Mouse (Mus musculus): ENCODE data around the gene Tenm3.

Gene Tenm3

DNA sequence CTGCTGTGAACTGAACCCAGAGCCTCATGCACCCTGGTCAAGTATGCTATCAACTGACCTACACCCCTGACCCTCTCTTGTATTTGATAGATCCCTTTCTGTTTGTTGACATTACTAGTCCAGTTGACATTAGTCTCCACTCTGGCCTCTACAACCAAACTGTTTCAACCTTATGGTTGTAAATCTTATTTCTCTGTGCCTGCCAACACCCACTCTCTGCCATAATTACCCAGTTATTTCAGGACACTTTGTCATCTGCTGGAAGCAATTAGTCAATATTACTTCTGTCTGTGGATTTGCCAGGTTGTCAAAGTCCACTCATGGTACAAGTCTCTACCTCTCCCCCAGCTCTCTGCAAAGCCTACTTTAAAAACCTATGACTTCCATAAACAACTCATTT is 326.3 kb downstream of the Tenm3 start:
- peak; percentile 4 for DNase-seq (ENCODE audit: low spot score)

DNA sequence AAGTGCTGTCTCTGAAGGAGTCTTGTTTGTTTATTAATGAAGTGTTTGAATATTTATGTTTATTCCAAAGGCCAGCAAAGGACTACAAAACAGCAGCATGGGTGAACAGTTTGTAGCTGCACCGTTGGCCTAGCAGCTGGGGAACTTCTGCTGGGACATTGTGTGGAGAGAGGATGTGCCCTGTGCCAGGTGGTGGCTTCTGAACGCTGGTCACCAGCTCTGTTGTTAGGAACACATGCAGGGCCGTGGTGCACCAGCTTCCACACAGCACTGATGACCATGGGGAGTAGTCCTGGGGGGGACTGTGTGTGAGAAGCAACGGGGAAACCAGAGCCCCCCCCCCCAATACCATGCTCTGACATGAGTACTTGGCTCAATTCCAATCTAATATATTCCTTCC is 329.5 kb downstream of the Tenm3 start:
- DNase-seq (ENCODE audit: low spot score), result peak; percentile 34

DNA sequence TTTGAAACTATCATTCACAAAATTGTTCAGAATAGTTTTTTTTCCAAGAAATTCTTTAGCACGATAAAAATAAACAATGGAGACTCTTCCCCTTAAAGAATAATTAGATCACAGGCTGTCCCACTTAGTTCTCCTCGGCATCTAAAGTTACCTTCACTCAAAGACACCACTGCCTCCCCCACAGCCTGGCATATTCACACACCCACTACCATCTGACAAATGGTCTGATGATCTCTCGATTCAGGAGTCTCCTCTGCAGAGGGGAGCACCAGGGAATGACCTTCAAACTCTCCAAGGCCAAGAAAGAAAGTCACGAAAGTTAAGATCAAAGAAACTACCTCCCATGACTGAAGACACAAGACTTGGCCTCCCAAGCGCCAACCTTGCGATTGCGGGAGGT is 329.9 kb downstream of the Tenm3 start:
- DNase-seq (ENCODE audit: low spot score), result peak; percentile 30

DNA sequence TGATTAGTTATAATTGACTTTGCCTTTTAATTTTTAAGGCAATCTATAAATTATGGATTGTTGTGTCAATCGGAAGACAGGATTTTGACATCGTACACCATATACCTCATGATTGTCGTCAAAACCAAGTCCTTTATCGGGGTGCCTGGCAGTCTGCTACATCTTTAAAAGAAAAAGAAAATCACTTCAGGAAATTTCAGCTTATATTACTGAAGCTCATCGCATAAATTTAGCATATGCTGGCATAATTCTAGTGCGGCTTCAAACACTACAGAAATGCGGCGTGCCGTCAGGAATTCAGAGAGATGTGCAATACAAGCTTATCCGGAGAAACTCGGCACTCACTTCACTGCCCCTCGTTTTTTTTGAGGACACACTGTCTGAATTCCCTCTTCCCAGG is 332.2 kb downstream of the Tenm3 start:
- no peak for DNase-seq (ENCODE audit: low spot score)

DNA sequence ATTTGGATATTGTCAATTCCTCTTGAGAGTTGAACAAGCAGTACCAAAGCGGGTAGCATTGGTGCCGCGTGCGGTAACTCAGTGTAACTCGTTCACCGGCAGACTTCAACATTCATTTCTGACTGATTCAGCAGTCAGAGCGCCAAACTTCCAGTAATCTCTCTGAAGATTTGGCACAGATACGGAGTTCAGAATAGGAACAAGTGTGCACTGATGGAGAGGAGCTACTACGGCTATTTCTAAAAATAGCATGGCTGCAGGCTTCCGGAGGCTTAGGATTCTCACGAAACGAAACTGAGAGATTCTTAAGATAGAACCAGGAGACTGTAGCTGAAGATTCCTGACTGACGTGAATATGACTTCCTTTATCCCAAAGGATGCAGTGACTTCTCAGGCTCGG is 332.6 kb downstream of the Tenm3 start:
- peak; percentile 18 for DNase-seq (ENCODE audit: low spot score)

DNA sequence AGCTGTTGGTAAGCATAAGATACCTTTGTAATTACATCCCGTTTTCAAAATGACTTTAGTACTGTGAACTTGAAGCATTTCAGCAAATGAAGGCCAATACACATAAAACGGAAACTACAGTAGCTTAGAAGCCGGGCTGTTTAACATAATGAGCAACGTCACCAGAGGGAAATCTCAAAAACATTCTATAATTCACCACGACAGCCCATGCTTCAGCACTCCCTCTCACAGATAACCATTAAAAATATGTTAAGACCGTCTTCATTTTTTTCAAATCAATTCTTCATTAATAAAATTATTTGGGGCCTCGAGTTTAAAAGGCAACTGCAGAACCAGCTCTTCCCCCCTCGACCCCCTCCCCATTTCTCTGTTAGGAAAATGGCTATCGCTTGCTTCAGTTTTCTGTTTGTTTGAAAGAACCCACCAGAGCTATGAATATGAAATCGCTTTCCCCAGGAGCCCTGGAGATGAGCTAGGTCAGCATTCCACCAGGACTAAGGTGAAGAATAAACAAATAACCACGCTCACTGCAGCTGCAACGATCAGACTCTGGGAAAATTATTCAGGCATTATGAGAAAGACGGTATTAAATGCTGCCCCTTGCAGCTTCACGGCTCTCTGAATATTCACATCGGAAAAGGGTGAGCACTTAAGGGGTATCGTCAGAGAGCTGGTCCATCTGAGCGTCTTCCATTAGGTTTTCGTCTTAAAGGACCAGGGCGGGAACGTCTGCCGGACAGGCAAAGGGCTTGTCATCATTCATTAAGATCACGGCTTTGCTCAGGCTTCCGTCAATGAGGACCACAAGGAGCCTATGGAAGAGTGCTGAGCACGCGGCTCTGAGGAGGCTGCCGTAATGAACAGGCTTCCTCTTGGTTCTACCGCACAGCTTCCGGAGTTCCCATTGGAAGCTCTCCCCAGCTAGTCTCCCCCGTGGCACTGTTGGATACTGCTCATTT is 334.8 kb downstream of the Tenm3 start:
- DNase-seq (ENCODE audit: low spot score), result peak; percentile 25

DNA sequence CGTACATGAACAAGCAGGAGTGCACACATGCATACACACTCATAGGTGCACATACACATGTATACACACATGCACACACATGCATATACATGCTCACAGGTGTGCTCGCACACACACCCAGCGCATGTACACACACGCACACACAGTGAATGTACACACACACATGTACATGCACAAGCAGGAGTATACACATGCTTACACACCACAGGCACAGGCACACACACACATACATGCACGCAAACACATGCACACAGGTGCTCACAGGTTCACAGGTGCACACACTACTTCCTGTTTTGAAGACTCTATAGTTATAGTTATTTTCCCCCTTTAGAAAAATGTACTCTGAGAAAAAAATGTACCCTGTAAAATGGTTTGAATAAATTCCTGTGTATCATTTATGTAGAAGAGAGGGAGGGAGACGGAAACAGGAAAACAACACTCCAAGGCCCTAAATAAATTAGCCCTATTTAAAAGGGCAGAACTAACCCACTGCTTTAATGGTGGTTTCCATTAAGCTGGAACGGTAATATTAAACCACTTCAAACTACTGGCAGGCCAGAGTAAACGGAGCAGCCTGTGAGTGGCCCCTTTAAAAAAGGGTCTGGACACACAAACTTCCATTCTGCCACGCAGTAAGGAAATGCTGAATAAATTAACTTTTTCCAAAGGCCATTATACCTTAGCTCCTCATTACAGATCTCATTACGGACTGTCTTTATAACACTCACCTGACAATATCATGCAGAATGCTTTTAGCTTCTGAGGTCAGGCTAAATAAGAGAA is 335.8 kb downstream of the Tenm3 start:
- DNase-seq (ENCODE audit: low spot score), result peak; percentile 3

DNA sequence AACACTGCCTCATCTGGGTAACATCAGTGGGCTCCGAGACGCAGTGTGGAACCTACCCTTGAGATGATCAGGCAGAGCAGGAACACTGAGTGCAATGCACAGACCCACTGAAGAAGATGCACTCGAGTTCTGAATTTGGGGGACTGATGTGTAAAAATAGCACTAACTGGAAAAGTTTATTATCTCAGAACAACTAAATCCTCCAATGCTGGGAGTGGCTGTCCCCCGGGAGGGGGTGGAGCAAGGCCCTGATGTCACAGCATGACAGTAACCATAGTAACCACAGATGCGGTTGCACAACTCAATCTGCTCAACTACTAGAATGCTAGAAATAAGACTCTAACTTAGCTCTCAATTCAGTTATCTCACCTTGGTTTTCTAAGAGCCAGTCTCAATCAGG is 351.3 kb downstream of the Tenm3 start:
- no peak for DNase-seq (ENCODE audit: low spot score)

DNA sequence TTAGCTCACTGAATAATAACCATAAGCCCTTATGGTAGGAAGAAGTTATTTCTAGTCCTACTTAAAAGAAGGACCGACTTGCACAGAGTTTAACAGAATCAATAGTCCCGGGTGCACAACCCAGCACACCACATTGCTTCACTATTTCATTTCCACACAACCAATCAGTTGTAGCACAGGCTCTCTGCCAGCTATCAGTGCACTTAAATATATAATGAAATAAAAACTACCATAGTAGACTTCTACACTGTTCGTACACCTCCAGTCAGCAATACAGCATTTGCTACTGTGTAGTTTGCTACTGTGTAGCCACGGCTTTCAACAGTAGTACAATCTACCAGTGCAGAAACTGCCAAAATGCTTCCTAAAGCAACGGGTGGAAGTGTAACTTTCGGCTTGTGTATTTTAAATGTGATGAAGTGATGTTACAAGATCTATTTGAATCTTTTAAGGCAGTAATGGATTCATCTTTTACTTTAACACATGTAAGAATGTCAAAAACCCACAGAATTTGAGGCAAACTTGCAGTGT is 353.1 kb downstream of the Tenm3 start:
- DNase-seq (ENCODE audit: low spot score), result no peak

DNA sequence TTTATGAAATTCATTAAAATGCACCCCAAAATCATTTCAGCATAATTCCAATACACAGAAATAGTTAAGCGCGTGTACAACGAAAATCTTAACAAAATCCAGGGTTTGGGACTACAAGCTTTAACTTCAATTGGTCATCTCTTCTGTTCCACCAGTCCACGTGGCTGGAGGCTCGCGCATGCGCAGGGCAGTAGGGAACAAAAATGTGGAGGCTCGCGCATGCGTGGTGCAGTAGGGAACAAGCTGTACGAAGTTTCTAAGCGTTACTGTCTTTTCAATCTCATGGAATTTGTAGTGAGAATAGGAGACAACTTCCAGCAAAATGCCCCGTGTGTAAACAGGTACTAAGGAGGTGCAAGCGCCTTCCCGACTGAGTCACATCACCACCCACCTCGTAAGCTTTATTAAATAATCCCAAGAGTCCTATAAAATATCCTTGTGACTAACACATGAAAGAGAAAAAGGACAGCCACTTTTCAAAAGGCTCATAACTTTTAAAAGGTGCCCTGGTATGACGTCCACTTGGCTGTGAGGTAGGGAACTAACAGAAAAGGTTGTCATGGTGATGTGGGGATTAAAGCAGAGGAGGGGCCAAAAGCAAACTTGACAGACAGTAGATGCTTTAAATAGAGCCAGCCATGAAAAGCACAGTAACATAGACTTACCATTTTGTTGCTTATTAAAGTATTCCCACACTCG is 353.7 kb downstream of the Tenm3 start:
- no peak for DNase-seq (ENCODE audit: low spot score)

DNA sequence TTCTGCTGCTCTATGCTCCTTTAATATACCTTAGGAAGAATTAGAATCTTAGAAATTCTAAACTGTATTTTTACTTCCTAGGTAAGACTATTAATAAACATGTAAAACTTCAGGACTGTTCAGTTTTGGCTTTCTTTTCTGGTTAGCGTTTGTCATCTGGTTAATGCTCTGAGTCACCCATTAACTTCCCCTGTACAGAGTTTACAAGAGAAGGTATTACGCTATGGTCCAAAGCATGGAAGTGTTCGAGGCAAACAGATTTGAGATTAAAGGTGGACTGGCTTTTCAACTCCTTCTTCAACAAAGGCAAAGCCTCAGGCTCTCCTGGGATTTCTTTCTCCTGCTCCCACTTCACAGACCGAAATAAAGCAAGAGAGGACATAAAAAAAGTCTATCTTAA is 354.3 kb downstream of the Tenm3 start:
- DNase-seq (ENCODE audit: low spot score), result no peak

DNA sequence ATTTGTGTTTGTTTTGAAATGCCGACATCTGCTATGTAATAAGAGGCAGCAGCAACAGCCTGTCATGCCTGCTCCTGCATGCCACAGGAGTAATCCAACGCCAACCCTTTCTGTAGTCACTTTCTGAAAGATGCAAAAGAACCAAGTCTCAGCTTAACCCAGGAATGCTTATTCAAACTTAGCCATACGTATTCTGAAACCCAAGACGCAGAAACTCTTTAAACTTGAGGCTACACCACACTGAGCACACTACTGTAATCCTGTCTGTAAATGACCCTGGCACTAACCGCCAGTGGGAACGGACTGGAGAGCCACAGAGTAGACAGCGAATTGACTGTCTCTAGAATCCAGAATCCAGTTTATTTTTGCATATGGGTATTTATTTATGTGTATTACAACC is 354.9 kb downstream of the Tenm3 start:
- DNase-seq (ENCODE audit: low spot score), result no peak

DNA sequence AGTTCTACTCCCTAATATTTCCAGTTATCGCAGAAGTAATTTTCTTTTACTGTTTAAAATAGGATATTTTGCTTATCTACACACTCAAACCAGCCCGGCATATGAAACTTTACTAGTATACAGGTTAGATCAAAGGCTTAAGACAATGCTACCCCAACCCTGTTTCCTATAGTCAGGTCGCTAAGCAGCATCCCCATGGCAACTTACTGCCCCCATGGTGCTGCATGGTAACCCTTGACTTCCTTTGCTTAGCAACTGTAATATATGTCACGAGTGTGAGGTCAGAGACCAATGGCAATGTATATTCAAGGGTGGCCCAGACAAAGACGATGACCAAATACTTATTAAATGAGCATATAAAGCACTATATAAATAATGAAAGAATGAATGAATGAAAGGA is 359.6 kb downstream of the Tenm3 start:
- DNase-seq (ENCODE audit: low spot score), result no peak

DNA sequence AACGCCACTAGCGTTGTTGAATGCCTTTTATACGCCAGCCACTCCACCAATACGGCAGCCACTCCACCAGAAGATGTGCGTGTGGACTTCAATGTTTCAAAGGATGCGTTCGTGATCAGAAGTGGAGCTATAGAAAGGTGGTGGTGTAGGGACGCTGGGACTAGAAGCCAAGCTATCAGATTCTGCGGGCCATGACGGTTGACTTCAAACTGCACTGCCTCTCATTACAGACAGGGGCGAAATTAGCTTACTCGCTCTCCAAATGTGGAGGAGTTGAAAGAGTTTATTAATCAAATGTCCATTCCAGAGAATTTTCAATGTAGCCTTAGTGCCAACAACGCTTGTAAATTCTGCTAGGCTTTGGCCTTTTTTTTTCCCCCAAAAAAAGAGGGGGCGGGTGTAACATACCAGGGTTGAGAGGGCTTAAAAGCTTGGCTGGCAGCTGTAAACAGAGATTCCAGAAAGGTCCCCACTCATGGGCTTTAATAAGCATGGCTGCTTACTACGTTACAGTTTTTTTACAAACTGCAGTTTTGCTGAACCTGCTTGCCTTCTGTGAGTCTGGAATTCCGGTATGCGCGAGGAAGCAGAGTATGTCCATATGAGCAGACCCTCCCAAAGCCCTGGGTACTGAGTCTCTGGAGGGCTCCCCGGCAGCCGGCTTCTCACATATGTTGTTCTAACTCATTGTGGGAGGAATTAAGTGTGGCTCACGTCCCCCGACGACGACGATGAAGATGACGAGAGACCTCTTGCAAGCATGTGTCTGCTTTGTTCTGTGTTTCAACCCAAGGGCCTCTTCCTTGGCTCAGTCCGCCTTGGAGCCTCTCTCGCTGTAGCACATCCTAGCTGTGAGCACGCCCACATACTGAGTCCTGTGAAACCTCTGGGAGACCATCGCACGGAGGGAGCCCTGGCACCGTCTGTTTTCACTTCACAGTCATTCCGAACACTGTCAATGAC is 361.8 kb downstream of the Tenm3 start:
- DNase-seq (ENCODE audit: low spot score), result no peak

DNA sequence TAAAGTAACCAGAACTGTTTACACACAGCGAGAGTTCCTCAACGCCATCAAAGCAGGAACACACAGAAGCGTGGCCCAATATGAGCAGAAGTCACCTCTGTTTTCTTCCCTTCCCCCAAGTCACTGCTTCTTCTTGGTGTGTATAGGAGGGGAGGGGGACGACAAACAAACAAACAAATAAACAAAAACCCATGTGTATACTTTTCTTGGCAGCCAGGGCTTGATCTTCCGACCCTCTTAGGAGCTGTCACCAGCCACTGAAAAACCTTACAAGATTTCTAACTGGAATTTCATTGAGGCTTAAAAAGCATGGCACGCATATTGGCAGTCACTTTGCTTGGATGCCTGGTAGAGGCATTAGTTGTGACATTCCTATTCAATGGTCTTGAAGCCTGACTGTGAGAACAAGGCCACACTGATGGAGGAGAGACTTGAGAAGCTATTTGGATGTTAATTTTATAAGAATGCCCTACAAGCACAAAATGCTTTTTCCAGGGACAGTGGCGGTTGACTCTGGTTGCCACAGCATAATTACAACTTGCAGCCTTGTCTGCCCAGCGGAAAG is 366.3 kb downstream of the Tenm3 start:
- no peak for DNase-seq (ENCODE audit: low spot score)

DNA sequence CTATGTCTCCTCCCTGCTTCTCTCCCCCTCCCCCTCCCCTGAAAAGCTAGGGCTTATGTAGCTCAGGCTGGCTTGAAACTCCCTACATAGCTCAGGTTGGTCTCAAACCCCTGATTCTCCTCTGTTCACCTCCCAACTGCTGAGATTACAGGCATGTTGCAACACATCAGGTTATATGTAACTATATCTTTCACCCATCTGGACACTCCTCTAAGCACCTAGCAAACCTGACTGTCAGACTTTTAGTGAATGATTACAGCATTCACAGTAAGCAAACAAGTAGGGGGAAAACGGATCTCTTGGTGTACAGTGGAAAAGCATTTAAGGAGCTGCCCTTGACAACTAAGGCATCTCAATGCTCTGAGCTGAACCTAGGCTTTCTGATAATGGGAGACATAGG is 366.9 kb downstream of the Tenm3 start:
- no peak for DNase-seq (ENCODE audit: low spot score)

DNA sequence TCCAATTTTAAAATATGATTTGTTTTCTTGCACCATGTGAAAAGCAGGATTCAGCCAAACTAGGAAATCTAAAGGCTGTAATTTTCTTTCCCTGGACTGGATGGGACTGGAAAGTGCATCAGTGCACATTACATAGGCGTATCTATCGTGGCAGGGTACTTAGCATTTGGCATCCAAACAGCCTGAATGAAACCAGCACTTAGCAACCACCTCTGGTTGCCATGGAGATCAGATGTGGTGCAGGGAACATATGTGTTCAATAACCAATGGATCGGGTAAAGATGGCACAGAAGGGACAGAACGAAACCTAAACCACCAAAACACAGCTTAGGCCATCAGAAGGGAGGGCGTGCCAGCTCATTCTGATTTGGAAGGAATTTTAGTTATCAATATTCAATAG is 376.1 kb downstream of the Tenm3 start:
- DNase-seq (ENCODE audit: low spot score), result no peak

DNA sequence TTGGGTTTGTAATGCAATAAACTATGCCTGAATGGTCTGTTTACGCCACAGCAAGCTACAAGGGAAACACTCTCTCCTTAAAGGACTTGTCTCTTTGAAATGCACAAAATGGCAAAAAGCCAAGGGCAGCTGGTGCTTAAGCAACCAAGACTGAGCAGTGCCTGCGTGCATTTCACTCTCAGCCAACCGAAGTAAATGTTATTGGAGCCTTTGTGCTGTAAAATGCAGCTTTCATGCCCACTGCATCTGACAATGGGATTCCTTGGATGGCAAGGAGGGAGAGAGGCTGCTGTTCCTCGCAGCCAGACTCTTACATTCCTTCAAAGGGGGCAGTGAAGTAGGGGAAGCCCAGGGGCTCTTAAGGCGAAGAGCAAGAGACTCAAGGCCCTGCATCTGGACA is 385.4 kb downstream of the Tenm3 start:
- DNase-seq (ENCODE audit: low spot score), result no peak

DNA sequence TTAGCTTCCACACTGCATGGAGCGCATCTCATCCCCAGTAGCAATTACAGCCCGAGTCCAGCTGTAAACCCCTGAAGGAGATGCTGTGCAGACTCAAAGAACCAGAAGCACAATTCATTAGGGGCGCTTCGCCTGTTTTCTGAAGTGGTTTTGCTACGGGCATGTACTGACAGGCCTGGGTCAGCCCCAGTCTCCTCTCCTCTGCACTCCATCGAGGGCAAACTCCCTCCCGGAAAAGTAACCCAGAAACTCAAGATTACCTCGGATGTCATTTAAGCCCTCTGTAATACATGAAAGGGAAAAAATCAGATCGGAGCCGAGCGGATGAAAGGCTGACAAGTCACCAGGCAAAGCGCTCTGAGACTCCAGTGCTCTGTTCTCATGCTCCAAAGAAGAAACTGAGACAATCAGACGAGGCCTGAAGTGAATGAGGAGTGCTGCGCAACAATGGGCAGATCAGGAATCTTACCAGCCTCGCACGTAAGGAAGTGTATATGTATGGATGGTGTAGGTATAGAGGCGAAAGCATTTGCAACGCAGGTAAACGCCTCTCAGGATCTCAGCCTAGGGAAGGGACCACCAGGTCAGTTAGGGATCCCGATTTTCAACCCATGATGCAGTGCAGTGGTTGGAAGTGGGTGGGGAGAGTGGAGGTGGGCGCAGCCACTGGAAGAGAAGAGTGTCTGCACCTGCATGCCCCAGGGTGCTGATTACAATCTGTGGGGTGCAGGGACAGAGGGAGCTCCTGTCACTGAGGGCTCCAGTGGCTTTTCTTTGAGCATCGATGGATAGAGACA is 387.2 kb downstream of the Tenm3 start:
- no peak for DNase-seq (ENCODE audit: low spot score)

DNA sequence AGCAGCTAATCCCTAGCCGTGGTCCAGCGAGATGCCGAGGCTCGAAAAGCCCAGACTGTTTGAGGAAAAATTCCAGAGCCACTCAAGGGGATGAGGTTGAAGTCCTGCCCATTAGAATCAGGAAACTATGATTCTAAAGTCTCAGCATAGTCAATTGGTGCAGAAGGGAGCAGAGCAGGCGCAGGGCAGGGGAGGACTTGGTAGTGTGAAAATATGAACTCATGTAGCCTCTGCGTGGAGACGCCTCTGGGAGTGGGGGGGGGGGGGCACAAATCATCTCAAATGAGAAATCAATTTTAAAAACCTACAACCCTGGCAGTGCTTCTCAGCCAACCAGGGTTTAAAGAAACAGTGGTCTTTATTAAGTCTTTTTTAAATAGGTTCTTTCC is 392.5 kb downstream of the Tenm3 start:
- DNase-seq (ENCODE audit: low spot score), result no peak
